Mouse (Mus musculus): ENCODE results near the gene Lrrc75a.
"Not testable (repeated sequence)": the region's sequence is repeated elsewhere in the genome, so short reads cannot be mapped to it uniquely, and the experiment has no call there.

Gene Lrrc75a

DNA sequence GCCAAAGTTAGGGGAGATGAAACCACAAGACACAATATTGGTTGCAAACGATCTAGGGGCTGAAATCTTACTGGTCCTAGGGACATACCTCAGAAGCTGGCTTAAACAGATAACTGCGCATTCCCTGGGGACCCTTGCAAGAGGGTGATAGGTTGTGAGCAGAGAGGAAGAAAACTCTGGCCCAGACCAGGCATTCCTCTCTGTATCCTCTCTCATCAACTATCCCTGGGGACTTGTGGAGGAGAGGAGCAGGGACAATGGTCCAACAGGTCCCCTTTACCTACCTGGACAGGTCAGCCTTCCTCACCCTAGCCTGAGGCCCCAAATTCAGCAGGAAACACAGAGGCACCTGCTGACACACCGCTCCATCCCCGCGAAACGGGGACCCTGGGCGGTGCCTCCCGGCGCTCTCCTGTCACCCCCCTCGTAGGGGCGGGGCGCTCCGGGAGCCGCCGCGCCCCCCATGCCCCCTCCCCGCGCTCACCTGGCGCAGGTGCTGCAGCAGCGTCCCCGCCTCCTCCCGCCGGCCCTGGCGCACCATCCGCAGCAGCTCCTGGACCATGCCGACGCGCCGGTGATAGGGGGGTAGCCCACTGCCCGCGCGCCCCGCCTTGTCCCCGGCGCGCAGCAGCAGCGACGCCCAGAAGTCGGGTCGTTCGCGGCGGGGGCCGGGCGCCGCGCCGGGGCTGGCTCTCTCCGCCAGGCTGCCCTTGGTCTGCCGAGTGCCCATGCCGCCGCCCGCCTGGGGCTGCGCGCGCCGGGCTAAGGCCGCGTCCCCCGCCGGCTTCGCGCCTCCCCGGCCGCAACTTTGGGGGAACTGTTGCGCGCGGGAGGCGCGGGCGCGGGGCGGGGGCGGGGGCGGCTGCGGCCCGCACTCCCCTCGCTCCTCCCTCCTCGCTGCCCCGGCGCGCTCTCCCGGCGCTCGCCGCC lies at the start of gene Lrrc75a:
Gene Lrrc75a, minus strand, starts transcription at position 863 of the 930 bp plus-strand sequence.
- peak; percentile 60 for DNase-seq (ENCODE audit: low spot score)

DNA sequence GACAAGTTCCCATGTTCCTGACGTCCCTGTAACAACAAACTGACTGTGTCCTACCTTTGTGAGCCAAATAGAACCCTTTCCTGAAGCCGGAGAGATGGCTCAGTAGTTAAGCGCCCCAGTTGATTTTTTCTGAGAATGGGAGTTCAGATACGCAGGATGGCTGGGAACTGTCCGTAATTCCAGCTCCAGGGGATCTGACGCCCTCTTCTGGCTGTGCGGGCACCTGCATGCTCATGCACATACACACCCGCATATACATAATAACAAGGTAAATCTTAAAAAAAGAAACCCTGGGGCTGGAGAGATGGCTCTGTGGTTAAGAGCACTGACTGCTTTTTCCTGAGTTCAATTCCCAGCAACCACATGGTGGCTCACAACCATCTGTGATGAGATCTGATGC lies 46.8 kb upstream of the Lrrc75a start:
- DNase-seq (ENCODE audit: low spot score) = no peak

DNA sequence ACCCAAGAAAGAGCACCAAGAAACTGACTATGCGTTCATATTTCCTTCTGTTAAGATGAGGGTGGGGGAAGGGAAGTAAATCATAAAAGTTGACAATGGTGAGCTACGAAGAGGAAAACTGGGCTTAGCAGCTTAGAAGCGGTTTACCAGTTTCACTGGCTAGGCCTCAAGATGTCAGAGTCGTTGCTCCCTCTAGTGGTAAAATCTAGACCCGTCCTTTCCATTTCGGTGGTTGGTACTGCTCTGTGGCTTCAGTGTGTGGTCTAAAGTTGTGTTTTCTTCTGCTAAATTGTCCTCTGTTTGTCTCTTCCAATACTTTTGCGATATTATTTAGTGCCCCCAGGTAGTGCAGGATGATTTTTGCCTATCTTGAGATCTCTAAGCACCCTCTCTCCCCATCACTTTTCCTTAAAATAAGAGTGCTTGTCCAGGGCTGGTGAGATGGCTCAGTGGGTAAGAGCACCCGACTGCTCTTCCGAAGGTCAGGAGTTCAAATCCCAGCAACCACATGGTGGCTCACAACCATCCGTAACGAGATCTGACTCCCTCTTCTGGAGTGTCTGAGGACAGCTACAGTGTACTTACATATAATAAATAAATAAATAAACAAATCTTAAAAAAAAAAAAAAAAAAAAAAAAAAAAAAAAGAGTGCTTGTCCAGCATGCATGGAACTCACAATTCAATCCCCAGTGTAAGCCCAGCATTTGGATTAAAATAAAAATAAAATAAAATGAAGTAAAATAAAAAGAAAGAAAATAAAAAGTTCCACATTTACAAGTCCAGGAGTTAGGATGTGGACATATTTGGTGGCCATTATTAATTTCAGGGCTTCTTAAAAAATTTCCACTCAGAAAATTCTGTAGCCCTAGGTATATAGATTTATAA lies 45.2 kb upstream of the Lrrc75a start:
- peak; percentile 91 for DNase-seq (ENCODE audit: low spot score)

DNA sequence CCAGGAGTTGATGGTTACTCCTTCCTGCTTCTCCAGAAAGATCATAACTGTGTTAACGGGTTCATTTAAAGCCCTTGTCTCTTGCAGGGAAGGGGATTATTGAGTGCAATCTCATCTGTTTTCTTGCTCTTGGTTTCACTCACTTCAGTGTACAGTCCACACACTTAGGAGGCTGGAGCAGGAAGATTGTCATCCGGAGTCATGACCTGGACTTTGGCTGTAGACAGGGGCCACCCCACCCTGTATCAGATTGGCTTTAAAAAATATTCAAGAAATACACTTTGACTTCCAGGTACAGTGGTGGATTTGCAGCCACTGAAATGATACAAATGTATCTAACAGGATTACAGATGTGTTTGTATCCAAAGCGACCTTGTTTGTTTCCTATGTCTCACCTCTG lies 43.3 kb upstream of the Lrrc75a start:
- DNase-seq (ENCODE audit: low spot score) = no peak

DNA sequence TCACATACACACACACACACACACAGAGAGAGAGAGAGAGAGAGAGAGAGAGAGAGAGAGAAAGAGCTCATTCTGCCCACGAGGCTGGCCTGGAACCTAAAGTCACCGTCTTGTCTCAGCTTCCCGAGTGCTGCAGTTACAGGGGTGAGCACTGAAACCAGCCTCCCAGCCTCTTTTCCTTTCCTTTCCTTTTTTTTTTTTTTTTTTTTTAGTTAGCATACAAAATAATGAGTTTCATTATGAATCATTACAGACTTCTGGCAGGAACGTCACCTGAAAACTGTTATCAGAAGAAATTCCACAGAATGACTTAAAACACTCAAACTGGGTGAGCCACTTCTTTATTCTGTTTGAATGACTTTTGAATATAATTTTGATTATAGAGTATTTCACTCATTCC lies 31.6 kb upstream of the Lrrc75a start:
- no peak for DNase-seq (ENCODE audit: low spot score)

DNA sequence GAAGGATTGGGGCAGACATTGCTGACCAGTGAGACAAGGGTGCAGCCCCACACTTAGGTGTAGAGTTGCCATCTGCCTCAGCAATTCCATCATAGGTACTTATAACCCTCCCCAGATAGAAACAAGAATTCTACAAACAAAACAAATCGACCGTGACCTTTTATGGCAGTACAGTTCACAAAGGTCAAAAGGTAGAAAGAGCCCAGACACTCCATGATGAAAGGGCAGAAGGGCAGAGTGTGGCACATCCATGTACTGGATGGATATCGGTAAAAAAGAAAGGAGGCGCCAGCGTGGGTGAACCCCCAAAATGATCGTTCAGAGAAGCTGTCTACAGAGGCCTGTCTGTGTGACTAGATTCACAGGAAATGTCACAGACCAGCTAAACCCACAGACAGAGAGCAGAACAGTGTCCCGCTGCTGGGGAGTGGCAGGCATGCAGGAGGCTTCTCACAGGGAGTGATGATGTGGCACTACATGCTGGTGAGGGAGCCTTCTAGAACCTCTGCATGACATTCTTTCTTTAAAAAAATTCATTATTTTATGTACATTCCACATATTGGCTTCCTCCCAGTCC lies 30.5 kb upstream of the Lrrc75a start:
- no peak for DNase-seq (ENCODE audit: low spot score)

DNA sequence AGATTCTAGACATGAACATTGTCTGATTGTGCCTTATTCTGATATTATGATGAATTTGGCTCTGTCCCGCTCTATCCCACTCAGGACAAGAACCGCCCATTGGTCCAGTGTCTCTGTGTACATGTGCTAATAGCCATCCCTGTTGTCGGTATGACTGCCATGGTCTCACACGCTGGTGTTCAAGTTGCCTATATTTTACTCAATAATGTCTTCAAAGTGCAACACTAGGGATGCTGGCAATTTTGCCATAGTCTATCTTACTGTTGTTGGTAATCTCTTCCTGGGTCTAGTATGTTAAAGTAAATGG lies 27.9 kb upstream of the Lrrc75a start:
- DNase-seq (ENCODE audit: low spot score) = no peak

DNA sequence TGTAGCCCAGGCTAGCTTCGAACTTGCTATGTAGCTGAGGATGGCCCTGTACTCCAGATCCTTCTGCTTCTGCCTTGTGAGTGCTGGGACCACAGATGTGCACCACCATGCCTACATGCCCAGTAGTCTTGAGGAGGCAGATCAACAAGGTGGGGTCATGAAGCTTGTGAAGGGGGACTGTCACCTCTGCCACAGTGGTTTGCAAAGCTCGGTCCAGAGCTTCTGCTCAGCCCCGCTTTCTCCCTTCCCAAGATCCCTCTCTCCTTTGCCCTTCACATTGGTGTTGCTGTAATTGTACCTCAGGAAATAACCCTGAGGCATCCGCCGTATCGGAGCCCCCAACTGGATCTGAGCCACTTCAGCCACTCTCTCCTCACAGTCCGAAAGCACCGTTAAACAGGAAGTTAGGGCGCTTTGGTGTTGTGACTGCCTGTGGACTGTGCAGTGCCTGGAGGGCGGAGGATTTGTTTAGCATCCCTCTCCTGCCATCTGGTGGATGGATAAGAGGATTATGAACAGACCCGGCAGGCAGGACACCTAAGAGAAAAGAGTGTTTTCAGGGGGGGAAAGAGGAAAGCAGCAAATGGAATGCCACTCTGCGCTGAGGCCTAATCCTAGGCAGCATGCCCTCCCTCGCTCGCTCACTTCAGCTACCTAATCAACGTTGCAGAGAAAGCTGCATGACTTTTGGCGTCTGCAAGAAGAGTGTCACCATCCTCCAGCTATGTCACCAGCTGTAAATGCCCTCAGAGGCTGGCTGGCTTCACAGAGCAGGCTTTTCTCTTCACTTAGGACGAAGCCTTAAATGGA lies 27.4 kb upstream of the Lrrc75a start:
- DNase-seq (ENCODE audit: low spot score) = peak; percentile 95

DNA sequence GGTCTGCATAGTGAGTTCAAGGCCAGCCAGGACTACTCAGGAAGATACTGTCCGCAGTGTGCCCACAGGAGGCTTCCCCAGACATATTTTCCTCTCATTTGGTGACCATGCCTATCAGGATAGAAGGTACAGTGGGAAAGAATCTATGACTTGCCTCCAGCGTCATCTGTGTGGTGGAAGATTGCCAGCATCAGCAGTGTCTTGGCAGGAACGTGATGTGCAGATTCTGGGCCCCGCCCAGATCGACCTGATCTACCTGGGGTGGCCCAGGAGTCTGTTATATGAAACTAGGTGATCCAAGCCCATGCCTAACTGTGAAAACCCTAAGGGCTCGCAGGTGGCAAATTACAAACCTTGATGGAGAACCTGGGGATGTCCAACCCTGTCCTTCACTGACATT lies 21.7 kb upstream of the Lrrc75a start:
- no peak for DNase-seq (ENCODE audit: low spot score)

DNA sequence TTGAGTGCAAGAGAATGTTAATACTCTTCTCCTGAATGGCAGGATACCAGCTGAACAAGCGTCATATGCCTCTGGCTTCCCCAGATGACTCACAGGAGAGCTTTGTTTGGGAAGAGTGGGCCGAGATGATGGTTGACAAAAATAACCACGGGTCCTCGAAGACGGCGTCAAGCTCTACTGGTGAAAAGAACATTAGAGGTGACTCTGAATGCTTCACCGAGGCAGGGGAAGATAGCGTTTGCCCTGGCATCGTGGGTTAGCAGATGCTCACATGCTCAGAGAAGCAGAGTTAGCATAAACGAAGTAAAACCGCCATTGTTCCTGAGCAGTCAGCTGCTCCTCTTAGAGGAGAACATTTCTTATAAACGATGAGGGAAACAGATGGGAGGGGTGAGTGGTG lies 21.1 kb upstream of the Lrrc75a start:
- no peak for DNase-seq (ENCODE audit: low spot score)

DNA sequence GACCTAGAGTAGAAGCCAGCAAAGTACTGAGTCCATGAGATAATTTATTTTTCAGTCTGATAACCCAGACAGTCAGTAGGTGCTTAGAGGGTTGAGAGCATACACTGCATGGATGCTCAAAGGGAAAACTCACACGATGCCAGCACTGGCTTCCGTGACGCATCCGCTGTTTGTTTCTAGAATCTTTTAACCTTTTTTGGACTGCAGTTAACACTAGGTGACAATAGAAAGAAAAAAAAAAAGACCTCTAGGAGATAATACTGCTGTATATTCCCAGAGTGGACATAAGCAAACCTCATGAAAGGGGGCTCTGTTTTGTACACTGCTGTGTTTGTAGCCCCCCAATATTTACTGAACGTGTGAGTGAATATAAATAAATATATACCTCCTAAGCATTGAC lies 20.7 kb upstream of the Lrrc75a start:
- DNase-seq (ENCODE audit: low spot score) = no peak

DNA sequence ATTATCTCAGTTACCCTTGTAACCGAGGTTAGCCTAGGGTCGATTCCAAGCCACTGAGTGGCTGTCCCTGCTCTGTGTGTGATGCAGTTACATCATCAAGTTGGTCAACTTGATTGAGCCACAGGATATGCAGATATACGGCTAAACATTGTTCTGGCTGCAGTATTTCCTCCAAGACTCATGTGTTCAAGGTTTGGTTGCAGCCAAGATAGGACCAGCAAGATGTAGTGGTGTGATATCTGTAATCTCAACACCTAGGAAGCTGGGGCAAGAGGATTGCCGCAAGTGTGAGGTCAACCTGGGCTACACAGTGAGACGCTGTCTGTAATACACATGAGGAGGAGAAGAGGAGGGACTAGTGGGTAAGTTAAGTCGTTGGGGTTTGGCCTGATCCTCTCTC lies 15.9 kb upstream of the Lrrc75a start:
- DNase-seq (ENCODE audit: low spot score) = no peak

DNA sequence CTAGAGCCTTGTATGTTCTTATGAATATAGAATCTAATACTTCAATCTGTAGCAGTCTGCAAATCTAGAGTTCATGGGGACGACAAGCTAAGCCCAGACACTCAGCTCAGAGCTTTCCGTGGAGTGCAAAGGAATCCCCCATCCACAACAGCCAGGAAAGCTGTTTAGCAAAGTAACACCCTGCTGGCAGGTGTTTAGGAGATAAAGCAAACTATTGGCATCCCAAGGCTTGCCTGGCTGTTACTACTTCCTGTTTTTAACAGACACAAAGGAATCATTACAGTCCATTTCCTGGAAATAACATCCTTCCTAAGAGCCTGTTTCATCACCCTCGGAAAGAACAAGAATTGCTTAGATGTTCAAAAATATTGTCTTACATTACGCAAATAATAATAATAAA lies 12.6 kb upstream of the Lrrc75a start:
- no peak for DNase-seq (ENCODE audit: low spot score)

DNA sequence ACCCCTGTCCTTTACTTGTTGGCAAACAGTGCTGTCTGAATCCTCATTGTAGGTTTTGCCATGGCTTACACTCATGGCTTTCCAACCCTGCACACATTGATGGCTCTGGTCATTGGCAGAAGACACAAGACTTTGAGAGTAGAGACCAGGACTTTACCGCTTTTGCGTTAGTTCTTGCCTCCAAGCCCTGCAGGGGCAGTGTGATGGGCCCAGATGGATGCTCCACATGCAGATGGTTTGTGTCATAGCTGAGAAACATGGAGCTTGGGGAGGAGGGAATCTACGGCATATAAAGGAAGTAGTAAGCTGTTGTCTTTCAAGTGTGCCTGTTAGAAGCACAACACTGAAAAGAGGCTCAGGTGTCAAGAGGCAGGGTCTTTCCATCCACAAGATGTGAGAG lies 3.8 kb upstream of the Lrrc75a start:
- no peak for DNase-seq (ENCODE audit: low spot score)

DNA sequence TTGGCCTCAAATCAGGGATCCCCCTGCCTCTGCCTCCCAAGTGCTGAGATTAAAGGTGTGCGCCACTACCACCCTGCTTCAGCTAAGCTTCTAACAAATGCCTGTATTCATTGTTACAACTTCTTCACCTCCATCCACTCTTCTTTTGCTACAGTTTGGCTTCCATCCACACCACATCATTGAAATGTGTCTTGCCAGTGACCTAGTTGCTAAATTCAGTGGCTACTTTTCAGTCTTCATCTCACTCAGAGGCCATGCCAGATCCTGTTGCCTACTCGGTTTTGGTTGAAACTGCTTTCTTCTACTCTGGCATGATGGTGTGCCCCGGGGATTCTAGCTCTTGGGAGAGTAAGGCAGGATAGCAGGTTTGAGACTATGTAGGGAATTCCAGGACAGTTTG lies 3.2 kb upstream of the Lrrc75a start:
- no peak for DNase-seq (ENCODE audit: low spot score)

DNA sequence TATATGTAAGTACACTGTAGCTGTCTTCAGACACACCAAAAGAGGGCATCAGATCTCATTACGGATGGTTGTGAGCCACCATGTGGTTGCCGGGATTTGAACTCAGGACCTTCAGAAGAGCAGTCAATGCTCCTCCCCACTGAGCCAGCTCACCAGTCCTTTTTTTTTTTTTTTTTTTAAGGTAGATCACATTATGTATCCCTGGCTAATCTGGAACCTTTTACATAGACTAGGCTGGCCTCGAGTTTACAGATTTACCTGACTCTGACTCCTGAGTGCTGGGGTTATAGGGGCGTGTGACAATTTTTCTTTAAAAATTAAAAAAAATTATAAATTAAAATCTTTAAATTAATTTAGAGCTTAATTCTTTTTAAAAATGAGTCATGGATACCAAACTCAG lies 1.5 kb upstream of the Lrrc75a start:
- DNase-seq (ENCODE audit: low spot score) = not testable (repeated sequence)

DNA sequence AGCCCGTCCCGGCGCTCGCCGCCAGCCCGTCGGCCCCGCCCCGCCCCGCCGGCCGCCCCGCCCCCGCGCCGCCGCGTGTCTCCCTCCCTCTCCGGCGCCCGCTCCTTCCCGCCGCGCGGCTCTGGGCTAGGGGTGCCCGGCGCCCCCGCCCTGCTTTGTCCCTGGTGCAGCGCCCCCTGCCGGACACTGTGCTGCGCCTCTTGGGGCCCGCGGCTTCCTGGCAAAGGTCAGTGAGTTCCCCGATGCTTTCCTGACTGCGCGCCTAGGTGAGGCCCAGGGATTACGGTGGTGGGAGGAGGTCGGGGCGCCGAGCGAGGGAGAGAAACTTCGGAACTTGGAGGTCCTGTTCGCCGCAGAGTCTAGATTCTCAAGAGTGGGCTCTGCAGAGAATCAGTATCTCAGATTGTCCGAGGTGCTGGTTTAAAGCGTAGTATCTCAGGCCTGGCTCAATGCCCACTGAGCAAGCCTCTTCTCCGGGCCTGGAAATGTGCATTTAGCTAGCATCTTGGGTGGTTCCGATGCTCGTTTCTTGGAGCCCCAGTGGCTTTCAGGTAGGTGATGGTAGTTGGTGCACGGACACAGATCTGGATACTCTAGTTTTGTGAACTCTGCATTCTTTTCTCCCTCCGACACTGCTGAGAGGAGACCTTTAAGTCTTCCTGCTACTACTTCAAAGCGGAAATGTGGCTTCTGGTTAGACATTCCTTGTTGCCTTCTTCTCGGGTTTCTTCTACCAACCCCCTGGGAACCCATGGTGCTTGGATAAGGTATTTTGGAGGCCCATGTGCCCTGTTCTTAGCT lies 468 bp upstream of the Lrrc75a start, which contains the start of gene Mmgt2:
Gene Mmgt2, plus strand, starts transcription at position 74 of the 801 bp plus-strand sequence.
- DNase-seq (ENCODE audit: low spot score) = peak; percentile 96

DNA sequence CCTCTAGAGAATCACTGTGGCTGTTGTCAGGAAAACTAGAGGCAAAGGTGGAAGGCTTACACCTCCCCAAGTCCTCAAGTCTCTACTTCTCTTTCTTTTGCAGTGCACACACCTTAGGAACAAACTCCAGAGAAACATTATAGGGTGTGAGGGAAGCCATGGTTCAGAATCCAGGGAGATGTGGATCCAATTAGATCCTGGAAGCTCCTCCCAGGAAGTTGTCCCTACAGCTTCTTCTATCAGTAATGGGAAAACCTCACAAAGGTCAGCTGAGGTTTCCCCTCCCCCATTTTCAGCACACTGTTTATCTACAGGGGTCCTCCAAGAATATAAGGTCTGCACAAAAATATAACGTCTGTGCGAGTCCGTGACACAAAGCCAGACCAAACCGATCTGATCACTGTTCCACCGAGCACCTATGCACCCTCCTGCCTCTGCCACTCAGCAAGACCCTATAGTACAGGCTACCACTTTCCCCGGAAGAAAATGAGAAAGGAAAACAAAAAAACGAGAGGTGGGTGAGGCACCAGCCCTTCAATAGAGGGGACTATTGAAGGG lies 1.3 kb downstream of the Lrrc75a start:
- no peak for DNase-seq (ENCODE audit: low spot score)

DNA sequence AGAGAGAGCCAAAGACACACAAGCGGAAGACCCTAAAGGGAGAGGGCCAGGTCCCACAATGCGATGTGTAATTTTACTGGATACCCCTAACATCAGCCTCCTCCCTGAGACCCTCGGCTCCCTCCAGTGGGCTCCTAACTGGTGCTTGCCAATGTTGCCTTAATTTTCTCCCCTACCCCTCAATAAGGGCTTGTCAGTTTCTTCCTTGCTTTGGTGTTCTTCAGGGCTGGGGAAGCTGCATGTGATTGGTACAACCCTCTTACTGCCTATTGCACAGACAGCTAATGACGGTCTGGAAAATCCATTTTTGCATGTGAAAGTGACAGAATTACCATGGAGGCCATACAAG lies 1.9 kb downstream of the Lrrc75a start:
- DNase-seq (ENCODE audit: low spot score) = no peak

DNA sequence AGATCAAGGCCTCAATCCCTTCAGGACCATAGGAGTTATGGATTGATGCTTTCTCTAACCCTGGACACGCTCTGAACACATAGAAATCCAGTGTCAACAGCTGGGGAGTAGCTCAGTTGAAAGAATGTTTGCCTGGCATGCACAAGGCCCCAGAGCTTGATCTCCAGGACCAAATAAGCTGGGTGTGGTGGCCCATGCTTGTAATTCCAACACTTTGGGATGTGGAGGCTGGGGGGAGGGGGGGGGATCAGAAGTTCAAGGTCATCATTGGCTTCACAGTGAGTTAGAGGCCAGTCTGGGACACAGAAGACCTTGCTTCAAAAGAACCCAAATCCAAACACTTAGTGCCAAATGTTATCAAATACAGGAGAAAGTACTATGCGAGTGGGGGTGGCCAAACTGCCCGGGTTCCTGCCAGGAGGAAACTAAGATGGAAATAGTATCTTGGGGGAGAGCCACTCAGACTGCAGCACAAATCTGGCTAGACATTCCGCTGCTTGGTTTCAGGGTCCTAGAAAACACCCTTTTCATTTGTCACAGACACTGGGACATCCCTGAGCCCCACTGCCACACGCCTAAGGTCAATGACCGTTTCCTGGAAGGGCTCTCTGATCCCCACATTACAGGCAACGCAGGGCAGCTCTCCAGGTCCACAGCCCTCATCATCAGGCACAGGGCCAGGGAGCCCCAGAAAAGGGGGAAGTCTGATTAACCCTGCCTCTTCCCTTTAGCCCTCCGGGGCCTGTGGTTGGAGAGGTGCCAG lies 2.4 kb downstream of the Lrrc75a start:
- DNase-seq (ENCODE audit: low spot score) = no peak

Measured in embryo, embryonic 10 days (tissue).